Mouse (Mus musculus) monocyte, adult 2 months (primary cell): ENCODE measurements around the gene Chaf1a.
"Not testable (repeated sequence)": the region's sequence is repeated elsewhere in the genome, so short reads cannot be mapped to it uniquely, and the experiment has no call there.

ENCODE experiments used
- DNase-seq, 2 experiments: peaks; one replicate each; pipeline ENCODE4 v3.0.0; 2022; ENCODE audit warnings: low spot score in 2 of 2, low read depth in 1 of 2

Gene Chaf1a

DNA sequence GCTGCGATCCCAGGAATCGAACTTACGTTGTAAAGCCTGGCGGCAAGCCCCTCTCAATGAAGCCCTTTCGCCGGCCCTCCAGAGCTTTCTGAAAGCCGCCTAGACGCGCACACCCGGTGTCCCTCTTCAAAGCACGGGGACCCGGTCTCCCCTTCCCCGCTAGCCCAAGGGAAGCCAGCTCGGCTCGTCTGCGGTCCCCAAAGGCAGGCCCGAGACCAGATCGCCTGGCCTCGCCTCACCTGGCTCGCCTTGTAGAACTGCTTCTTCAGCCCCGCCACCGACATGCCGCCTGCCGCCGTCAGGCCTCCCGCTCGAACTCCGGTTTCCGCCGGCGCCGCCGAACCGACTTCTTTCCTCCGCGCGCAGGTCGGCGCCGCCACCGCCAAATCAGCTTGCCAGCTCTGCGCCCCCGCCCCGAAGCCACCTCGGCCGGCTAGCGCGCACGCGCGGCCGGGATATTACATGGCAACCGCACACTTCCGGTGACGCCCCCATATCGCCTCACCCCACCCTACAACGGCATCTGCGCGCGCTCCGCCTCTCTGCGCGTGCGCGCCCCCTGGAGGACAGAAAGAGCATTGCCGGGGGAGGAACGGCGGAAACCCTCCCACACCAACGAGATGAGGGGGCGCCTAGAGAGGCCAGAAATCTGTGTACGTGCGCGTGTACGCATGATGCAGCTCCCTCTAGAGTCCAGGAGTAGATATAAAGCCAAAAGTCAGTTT lies 3.9 kb upstream of the Chaf1a start, which contains the start of gene Sh3gl1:
Gene Sh3gl1, minus strand, starts transcription at position 460 of the 725 bp plus-strand sequence.
- peak; percentile 98 to 99 for DNase-seq

DNA sequence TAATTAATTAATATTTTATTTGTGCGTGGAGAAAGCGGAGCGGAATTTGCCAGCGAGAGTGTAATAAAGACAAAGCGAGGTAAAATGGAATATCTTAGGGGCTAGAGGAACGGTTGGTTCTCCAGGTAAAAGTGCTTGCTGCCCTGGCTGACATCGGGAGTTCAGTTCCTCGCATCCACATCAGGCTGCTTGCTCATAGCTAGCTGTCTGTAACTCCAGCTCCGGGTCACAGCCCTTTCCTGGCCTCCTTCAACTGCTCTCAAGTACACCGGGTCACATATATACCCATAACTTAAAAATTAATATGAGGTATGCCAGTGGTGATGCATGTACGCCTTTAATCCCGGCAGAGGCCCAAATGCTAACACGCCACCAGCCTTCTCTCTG lies 3.3 kb upstream of the Chaf1a start:
- no peak for DNase-seq

DNA sequence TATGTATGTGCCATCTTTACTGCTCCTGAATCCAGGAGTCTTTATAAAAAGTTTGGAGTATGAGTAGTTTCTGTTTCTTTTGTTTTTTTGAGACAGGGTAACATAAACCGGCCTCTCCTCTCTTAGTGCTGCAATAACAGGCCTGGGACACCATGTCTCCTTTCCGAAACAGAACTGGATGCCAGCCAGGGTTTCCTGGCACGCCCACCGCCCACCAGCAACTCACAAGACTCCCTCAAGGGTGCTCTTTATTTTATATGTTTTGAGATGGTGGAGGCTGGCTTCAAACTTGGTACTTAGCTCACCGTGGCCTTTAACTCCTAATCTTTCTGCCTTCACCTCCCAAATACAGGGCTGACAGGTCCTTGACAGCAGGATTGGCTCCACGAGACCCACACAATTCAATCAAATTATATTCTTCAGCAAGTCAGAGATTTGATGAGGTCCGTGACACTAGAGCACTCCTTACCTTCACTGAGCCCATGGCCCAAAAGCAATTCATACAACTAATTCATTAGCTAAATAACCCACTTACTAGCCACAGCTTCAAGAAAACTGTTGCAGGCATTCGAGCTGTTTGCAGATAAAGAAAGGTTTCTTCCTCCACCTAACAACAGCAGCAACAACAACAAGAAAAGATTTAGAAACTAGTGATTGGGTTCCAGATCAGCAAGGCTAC lies 1.5 kb upstream of the Chaf1a start:
- DNase-seq: no peak

DNA sequence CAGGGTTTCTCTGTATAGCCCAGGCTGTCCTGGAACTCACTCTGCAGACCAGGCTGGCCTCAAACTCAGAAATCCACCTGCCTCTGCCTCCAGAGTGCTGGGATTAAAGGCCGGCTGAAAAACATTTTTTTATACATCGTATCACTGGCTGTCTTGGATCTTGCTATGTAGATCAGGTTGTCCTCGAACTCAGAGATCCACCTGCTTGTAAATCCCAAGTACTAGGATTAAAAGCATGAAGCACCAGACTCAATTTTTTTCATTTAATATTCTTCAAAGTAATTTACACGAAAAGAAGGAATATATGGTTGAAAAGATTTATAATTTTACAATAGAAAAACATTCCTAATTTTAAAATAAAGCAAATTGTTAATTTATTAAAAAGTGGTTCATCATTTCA lies 894 bp upstream of the Chaf1a start:
- DNase-seq: no peak

DNA sequence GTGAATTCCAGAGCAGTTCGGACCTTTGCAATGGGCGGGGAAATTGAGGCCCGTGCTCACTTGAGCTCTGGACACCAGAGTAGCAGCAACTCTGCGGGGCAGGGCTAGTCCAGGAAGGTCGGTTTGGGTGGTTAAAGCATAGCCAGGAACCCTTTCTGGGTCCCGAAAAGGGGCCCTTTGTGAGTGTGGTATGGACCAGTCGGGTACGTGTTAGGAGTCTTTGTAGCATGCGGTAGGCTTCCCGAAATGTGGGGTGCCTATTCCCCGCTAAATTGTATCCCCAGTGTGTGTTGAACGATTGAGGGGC lies 571 bp downstream of the Chaf1a start:
- no peak for DNase-seq

DNA sequence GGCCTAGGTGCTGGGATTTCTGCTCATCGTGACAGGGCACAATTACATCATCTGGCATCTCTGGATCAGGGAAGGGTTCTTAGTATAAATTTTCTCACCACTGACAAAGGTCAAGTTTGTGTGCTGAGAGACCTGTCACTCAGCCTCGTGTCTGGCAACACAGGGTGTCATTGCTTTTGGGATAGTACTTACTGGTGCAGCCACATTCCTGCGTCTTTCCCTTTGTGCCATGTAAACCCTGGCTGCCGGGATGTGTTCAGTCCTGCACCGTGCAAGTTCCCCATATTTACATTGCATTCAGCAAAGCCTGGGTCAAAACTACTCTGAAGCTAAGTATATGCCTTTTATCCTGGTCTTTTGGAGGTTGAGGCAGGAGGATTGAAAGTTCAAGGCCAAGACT lies 11.1 kb downstream of the Chaf1a start:
- DNase-seq: no peak

DNA sequence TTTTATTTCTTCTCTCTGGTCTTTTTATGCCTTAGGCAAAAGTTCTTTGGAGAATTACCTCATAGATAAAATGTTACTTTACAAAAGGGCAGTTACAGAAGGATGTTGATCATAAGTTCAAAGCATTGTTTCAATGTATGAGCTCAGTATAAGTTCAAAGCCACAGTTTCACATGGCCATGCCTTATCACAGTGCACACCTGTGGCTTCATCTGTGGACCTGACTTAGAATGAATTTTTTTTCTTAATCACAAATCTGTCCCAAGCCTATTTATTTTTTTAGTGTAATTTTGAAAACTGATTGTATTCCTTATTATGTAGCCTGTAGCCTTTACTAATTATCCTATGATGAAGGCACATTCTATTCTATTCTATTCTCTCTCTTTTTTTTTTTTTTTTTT lies 14.7 kb downstream of the Chaf1a start:
- no peak for DNase-seq

DNA sequence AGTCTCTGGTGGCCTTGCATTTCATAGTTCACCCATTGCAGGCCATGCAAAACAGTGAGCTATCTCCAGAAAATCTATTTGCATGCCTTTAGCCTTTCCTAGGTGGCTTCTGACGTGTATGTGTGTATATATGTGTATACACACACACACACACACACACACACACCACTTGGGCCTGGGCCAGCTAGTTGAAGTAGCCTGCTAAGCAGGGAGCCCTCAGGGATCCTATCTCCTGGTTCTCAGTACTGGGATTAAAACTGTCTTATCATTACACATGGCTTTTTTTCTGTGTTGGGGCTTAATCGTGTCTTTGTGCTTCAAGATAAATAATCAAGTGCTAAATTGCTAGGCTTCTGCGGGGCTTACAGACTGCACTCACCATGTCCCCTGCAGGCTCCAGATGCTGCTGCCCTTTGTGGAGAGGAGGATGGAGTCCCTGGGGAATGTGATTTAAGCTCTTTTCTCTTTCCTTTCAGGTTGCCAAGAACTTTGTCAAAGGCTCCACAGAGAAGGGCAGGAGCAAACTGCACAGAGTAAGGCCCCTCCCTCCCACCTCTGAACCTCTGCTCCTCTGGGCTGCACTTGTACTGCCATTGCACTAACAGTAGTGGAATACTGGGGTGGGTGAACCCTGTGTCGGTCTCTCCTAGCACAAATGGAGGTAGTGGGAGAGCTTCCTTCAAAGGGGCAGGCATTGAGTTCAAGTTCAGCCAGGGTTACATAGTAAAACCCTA lies 15.9 kb downstream of the Chaf1a start:
- DNase-seq: no peak

GRCm38 (mm10) chr17:56057381-56058120 lies 17.3 kb downstream of the Chaf1a start:
- DNase-seq: no peak

- no peak for DNase-seq
Observed at GRCm38 (mm10) chr17:56062081-56062480, 21.8 kb downstream of the Chaf1a start.

DNA sequence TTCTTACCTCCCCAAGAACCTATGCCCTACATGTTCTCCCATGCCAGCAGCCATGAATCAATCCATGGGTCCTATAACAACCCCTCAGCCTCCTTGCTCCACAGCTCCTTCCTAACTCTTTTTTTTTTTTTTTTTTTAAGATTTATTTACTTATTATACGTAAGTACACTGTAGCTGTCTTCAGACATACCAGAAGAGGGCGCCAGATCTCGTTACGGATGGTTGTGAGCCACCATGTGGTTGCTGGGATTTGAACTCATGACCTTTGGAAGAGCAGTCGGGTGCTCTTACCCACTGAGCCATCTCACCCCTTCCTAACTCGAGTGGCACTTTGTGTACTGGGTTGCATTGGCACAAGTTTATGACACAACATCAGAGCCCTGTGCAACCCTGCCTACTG lies 25.5 kb downstream of the Chaf1a start:
- DNase-seq: not testable (repeated sequence)

- DNase-seq: no peak
Observed at GRCm38 (mm10) chr17:56066451-56066850, 26.2 kb downstream of the Chaf1a start.

GRCm38 (mm10) chr17:56069066-56069465 lies 28.8 kb downstream of the Chaf1a start:
- no peak for DNase-seq

DNA sequence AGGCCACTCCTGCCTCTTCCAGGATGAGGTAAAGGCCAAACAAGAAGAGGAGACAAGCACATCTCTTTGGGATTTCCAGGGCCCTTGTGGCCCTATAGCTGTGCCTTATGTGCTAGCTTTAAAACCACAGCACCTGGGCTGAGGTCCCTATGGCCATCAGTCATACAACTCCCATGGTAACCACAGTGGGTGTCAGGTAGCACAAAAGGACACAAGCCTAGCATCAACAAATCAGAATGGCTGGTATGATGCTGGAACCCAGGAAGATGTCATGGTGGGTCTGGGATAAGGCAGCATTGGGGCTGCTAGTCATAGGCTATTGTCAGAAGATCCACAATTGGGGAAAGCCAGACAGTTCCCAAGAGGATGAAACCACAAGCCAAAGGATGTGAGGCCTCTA lies 30.9 kb downstream of the Chaf1a start:
- DNase-seq: no peak

GRCm38 (mm10) chr17:56072243-56072642 lies 32.0 kb downstream of the Chaf1a start:
- DNase-seq: no peak

DNA sequence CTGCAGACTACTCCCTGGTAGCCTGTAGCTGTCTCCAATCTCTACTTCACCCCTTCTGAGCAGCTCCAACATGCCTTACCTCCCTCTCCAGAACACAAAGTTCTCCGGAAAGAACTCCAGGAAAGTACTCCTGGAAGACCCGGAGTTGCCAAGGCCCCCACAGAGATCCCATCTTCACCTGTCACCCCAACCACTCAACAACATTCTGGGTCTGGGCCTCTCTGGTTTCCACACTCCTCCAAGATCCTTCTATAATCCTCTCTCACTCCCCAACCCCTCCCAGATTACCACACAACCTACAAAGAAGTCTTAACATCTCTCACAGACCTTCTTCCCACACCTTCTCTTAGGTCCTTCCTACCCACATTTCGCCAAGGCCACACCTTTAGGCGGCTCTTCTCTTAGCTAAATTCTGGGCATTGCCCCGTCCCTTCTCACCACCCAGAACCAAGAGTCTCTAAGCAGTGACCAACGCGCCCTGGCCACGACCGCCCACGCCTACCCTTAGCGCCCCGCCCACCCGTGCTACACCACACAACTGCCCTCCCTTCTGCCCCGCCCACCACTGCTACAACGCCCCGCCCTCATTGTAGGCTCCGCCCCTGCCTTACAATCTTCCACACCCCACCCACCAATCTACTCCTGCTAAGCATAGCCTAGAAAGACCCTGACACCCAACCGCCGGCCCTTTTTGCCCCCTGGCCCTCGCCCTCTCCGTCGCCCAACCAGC lies 34.0 kb downstream of the Chaf1a start:
- peak; percentile 52 to 78 for DNase-seq

GRCm38 (mm10) chr17:56074827-56075208 lies 34.6 kb downstream of the Chaf1a start, which contains the start of gene Ubxn6:
Ubxn6 (minus strand) TSS chr17:56075028.
- peak; percentile 92 to 93 for DNase-seq

GRCm38 (mm10) chr17:56077523-56077922 lies 37.3 kb downstream of the Chaf1a start:
- no peak for DNase-seq

DNA sequence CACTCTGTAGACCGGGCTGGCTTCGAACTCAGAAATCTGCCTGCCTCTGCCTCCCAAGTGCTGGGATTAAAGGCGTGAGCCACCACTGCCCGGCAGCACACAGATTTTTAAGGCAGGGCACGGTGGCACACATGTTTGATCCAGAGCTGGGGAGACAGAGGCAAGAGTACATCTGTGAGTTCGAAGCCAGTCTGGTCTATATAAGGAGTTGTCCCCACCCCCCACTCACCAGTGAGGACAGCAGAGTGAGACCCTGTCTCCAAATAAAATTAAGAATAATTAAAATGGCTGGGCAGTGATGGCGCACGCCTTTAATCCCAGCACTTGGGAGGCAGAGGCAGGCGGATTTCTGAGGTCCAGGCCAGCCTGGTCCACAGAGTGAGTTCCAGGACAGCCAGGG lies 38.1 kb downstream of the Chaf1a start:
- DNase-seq: not testable (repeated sequence)

DNA sequence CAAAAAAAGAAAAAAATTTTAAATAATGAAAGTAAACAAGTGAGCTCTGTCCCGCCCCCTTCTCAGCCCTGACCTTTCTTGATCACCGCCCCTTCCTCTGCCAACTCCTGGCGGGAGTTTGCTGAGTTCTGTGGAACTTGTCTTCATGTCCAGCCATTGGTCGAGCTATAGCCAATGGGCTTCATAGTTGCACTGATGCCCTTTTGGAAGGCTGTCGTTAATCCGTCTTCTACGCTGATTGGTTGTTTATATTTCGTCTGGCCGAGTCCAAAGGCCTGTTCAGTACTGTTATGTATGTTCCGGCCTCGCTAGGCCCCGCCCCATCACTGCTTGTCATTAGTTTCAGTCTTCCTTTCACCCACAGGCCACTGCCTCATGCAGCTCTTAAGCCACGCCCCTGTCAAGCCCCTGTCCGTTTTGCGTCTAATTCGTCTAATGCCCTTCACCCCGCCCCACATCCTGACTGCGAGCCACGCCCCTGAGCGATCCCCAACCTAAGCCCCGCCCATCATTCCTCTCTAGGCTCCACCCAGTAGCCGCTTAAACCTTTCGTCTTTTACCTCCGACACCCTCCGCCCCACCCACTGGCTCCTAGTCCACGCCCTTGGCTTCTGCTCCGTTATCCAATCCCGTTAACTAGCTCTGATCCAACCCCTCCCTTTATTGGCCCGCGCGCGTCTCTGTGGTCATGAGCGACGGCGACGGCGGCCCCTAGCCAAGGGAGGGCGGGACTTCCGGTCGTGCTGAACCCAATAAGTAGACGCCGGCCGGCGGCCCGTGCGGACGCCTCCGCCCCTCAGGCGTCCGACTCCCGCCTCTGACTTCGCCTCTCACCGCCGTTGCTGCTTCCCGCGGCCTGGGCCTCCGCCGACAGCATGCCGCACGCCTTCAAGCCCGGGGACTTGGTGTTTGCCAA lies 38.9 kb downstream of the Chaf1a start, which contains the start of gene Hdgfl2:
Gene Hdgfl2, plus strand, starts transcription at position 755 of the 916 bp plus-strand sequence.
- DNase-seq: peak; percentile 99 to 100
